Mouse (Mus musculus): ENCODE data around the gene Vti1a. TPM values are rescaled to one million over a fixed set of nuclear protein-coding genes. Genes with fewer than 3 reads are reported as not detected.

Vti1a gene
- polyA plus RNA-seq, 1 experiment from 2014 or later = 28.4 TPM

- Histone ChIP-seq H3K27ac (ENCODE audit: low read depth, low read length) (no peak overlapping the region), H3K4me3 (ENCODE audit: low read depth, low read length) (no peak overlapping the region), H3K4me2 (ENCODE audit: low read depth, low read length, severe bottlenecking) (no peak overlapping the region), H3K9ac (ENCODE audit: low read length) (no peak overlapping the region), H3K27me3 (ENCODE audit: control insufficient read depth, insufficient read depth, low read length) (no peaks in the 10 kb centered on the region; the same call in 1 of the 2 replicates), H3K4me1 (replicated peaks; ENCODE audit: control insufficient read depth, insufficient read depth, low read length) (peaks cover 18% of the 10 kb centered on the region), H3K9me3 (ENCODE audit: control insufficient read depth, low read length) (no peaks in the 10 kb centered on the region), H3K36me3 (ENCODE audit: control insufficient read depth, insufficient read depth, low read length) (no peaks in the 10 kb centered on the region)
- 92% methylated on average over 4 of the region's 4 CpGs for WGBS
- ATAC-seq (replicated peaks; ENCODE audit: low FRiP score) (no peak), DNase-seq (ENCODE audit: low spot score) (no peak)
These were observed 263.2 kb downstream of the Vti1a start for GRCm38 (mm10) chr19:55579310-55579709.

DNA sequence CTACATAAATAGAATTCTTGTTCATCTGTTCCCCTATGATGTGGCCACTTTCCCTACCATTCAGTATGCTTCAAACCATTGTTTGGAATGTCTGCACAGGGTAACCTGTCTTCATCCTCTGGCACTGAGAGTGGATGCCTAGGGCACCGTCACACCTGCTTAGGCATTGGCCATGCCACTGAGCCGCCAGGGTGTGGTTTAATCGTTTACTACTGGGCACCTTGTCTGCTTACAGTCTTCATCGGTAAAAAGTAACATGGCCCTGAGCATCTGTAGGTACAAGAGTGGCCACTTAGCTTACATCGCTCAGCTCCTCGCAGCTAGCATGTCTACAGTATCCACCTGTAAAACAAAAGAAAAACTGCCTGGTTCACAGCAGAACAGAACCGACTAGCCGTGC lies 264.1 kb downstream of the Vti1a start:
- 93% methylated on average over 8 of the region's 8 CpGs for WGBS
- no peak overlapping the region for H3K4me2 ChIP-seq (ENCODE audit: low read depth, low read length, severe bottlenecking)
- no peaks in the 10 kb centered on the region for H3K36me3 ChIP-seq (ENCODE audit: control insufficient read depth, insufficient read depth, low read length)
- H3K4me3 ChIP-seq (ENCODE audit: low read depth, low read length) = no peak overlapping the region
- no peaks in the 10 kb centered on the region for H3K9me3 ChIP-seq (ENCODE audit: control insufficient read depth, low read length)
- peaks cover 18% of the 10 kb centered on the region for H3K4me1 ChIP-seq (replicated peaks; ENCODE audit: control insufficient read depth, insufficient read depth, low read length)
- DNase-seq (ENCODE audit: low spot score) (no peak), ATAC-seq (replicated peaks; ENCODE audit: low FRiP score) (no peak)
- H3K9ac ChIP-seq (ENCODE audit: low read length) = no peak overlapping the region
- H3K27me3 ChIP-seq (ENCODE audit: control insufficient read depth, insufficient read depth, low read length) = no peaks in the 10 kb centered on the region; the same call in 1 of the 2 replicates
- H3K27ac ChIP-seq (ENCODE audit: low read depth, low read length) = no peak overlapping the region

DNA sequence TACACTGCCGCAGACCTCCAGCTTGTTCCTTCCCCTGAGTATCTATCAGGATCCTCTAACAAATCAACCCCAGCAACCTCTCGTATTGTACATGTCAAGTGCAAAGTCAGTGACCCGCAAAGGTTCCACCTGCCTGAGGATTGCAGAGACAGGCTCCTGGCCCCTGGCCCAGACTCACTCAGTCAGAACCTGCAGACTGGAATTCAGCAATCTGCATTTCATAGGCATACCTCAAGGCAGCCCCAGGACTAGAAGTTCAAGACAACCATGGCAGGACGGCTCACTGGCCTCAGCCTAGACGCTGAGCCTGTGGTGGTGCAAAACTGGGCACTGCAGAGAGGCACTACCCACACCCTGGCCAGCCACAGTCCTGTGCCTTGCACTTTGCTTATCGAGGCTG lies 264.6 kb downstream of the Vti1a start:
- H3K4me1 ChIP-seq (replicated peaks; ENCODE audit: control insufficient read depth, insufficient read depth, low read length) = peaks cover 18% of the 10 kb centered on the region
- no peak overlapping the region for H3K4me2 ChIP-seq (ENCODE audit: low read depth, low read length, severe bottlenecking)
- no peaks in the 10 kb centered on the region for H3K36me3 ChIP-seq (ENCODE audit: control insufficient read depth, insufficient read depth, low read length)
- H3K4me3 ChIP-seq (ENCODE audit: low read depth, low read length) = no peak overlapping the region
- DNase-seq (ENCODE audit: low spot score) (no peak), ATAC-seq (replicated peaks; ENCODE audit: low FRiP score) (no peak)
- no peak overlapping the region for H3K9ac ChIP-seq (ENCODE audit: low read length)
- H3K9me3 ChIP-seq (ENCODE audit: control insufficient read depth, low read length) = no peaks in the 10 kb centered on the region
- no peaks in the 10 kb centered on the region; the same call in 1 of the 2 replicates for H3K27me3 ChIP-seq (ENCODE audit: control insufficient read depth, insufficient read depth, low read length)
- no peak overlapping the region for H3K27ac ChIP-seq (ENCODE audit: low read depth, low read length)
- 93% methylated on average over 6 of the region's 6 CpGs for WGBS

GRCm38 (mm10) chr19:55582896-55583653 lies 267.0 kb downstream of the Vti1a start:
- Histone ChIP-seq H3K4me1 (replicated peaks; ENCODE audit: control insufficient read depth, insufficient read depth, low read length) (peaks cover 12% of the 10 kb centered on the region; the same call in 1 of the 2 replicates), H3K27ac (ENCODE audit: low read depth, low read length) (no peak overlapping the region), H3K9ac (ENCODE audit: low read length) (no peak overlapping the region), H3K4me3 (ENCODE audit: low read depth, low read length) (no peak overlapping the region), H3K4me2 (ENCODE audit: low read depth, low read length, severe bottlenecking) (no peak overlapping the region), H3K27me3 (ENCODE audit: control insufficient read depth, insufficient read depth, low read length) (peaks cover 4% of the 10 kb centered on the region; the same call in 1 of the 2 replicates), H3K9me3 (ENCODE audit: control insufficient read depth, low read length) (no peaks in the 10 kb centered on the region), H3K36me3 (ENCODE audit: control insufficient read depth, insufficient read depth, low read length) (no peaks in the 10 kb centered on the region)
- 36% methylated on average over 14 of the region's 16 CpGs for WGBS
- DNase-seq (ENCODE audit: low spot score) = no peak
- no peak for ATAC-seq (replicated peaks; ENCODE audit: low FRiP score)

GRCm38 (mm10) chr19:55585270-55586224 lies 269.5 kb downstream of the Vti1a start:
- Histone ChIP-seq H3K9me3 (ENCODE audit: control insufficient read depth, low read length) (no peaks in the 10 kb centered on the region), H3K27me3 (ENCODE audit: control insufficient read depth, insufficient read depth, low read length) (peaks cover 4% of the 10 kb centered on the region; the same call in 1 of the 2 replicates), H3K4me1 (replicated peaks; ENCODE audit: control insufficient read depth, insufficient read depth, low read length) (peaks cover 11% of the 10 kb centered on the region; the same call in 1 of the 2 replicates), H3K9ac (ENCODE audit: low read length) (no peak overlapping the region), H3K4me2 (ENCODE audit: low read depth, low read length, severe bottlenecking) (no peak overlapping the region), H3K27ac (ENCODE audit: low read depth, low read length) (no peak overlapping the region), H3K36me3 (ENCODE audit: control insufficient read depth, insufficient read depth, low read length) (no peaks in the 10 kb centered on the region), H3K4me3 (ENCODE audit: low read depth, low read length) (no peak overlapping the region)
- WGBS = 81% methylated on average over 18 of the region's 18 CpGs
- ATAC-seq (replicated peaks; ENCODE audit: low FRiP score) = no peak
- no peak for DNase-seq (ENCODE audit: low spot score)

- Histone ChIP-seq H3K27me3 (ENCODE audit: control insufficient read depth, insufficient read depth, low read length) (0 out of 2 replicates have a peak, but pooled peaks cover 4% of the 10 kb centered on the region), H3K27ac (ENCODE audit: low read depth, low read length) (no peak overlapping the region), H3K4me2 (ENCODE audit: low read depth, low read length, severe bottlenecking) (no peak overlapping the region), H3K36me3 (ENCODE audit: control insufficient read depth, insufficient read depth, low read length) (no peaks in the 10 kb centered on the region), H3K9me3 (ENCODE audit: control insufficient read depth, low read length) (no peaks in the 10 kb centered on the region), H3K4me3 (ENCODE audit: low read depth, low read length) (no peak overlapping the region), H3K4me1 (replicated peaks; ENCODE audit: control insufficient read depth, insufficient read depth, low read length) (peaks cover 8% of the 10 kb centered on the region; the same call in 1 of the 2 replicates), H3K9ac (ENCODE audit: low read length) (no peak overlapping the region)
- WGBS = 72% methylated on average over 14 of the region's 14 CpGs
- DNase-seq (ENCODE audit: low spot score) = no peak
- ATAC-seq (replicated peaks; ENCODE audit: low FRiP score) = no peak
These were observed 271.7 kb downstream of the Vti1a start for GRCm38 (mm10) chr19:55587638-55588421.

DNA sequence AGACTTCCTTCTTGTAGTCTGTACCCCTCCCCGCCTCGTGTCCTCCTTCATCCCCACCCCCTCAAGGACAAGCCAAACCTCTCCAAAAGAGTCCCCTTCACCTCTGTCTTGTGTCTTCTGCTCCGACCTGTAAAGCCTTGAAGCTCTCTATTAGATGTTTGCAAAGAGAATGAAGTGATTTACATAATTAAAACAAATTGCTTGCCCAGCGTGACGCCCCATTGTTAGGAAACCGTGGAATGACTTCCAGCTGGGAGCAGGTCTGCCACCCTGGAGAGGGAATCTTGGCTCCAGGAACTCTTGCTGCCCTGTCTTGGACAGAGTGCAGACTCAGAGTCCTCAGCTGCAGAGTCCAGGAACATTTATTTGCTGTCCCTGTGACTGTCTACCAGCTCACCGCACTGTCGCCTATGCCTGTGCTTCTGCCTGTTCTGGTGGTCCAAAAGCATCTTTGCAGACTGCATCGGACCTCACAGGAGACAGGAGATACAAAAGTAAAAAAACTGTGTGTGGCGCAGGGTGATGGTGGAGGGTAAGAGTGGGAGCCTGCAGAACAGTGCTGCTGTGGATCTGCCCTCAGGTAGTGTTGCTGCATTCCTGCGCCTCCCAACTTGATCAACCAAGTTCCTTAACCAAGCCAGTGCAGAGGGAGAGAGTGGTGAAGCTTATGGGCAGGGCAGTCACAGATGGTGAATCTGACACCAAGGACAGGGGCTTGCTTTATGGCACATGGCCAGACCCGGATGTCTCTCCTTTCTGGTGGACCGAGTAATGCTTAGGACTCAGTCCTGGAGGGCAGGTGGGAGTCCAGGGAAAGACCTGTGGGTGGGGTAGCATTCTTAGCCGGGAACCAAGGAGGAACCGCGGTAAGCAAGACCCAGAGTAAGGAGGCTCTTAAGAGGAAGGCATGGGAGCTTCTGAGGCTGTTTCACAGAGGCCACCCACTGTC lies 273.1 kb downstream of the Vti1a start:
- no peak overlapping the region for H3K9ac ChIP-seq (ENCODE audit: low read length)
- ATAC-seq (replicated peaks; ENCODE audit: low FRiP score) (no peak), DNase-seq (ENCODE audit: low spot score) (no peak)
- H3K4me2 ChIP-seq (ENCODE audit: low read depth, low read length, severe bottlenecking) = no peak overlapping the region
- H3K4me1 ChIP-seq (replicated peaks; ENCODE audit: control insufficient read depth, insufficient read depth, low read length) = peaks cover 10% of the 10 kb centered on the region; the same call in 1 of the 2 replicates
- H3K36me3 ChIP-seq (ENCODE audit: control insufficient read depth, insufficient read depth, low read length) = no peaks in the 10 kb centered on the region
- no peaks in the 10 kb centered on the region for H3K9me3 ChIP-seq (ENCODE audit: control insufficient read depth, low read length)
- no peak overlapping the region for H3K27ac ChIP-seq (ENCODE audit: low read depth, low read length)
- 0 out of 2 replicates have a peak, but pooled peaks cover 4% of the 10 kb centered on the region for H3K27me3 ChIP-seq (ENCODE audit: control insufficient read depth, insufficient read depth, low read length)
- 29% methylated on average over 16 of the region's 16 CpGs for WGBS
- H3K4me3 ChIP-seq (ENCODE audit: low read depth, low read length) = no peak overlapping the region

Measured in forebrain, embryonic 11.5 days (tissue).